In genomic region chr7:83618709-83619108, GRCm38 (mm10) we compare ENCODE assay signal across 30 mouse cellular contexts. TPM values are rescaled to one million over a fixed set of nuclear protein-coding genes. Genes with fewer than 3 reads are reported as not detected.
A peak's percentile ranks its signal among the peaks of the same experiment; 100 is the strongest.
DNase-seq lines count a peak whose midpoint lies in the region; ATAC-seq and TF ChIP-seq lines count a peak whose summit lies in the region.
"Had no signal": no experiment of that assay in that cellular context is flagged by ENCODE, and none has a peak within 500 bp of the region (broad histone marks: within the 10 kb centered on the region; RNA-seq: fewer than 3 reads in every experiment).

No protein-coding gene starts in this region.

- no peak overlapping the region for H3K27ac ChIP-seq in kidney, embryonic 16.5 days (ENCODE audit: low read length)
- H3K27ac ChIP-seq in stomach, postnatal 0 days (replicated peaks): no peak overlapping the region
- H3K27ac ChIP-seq: embryonic facial prominence, embryonic 12.5 days; forebrain, embryonic 15.5 days; gastrocnemius, adult 2 months; heart, adult 2 months; hindbrain, embryonic 13.5 days; liver, embryonic 12.5 days; macrophage; midbrain, embryonic 13.5 days; neural tube, embryonic 13.5 days had no signal

- no peaks in the 10 kb centered on the region for H3K36me3 ChIP-seq in kidney, embryonic 16.5 days (ENCODE audit: insufficient read depth, low read length)
- H3K36me3 ChIP-seq in stomach, postnatal 0 days (ENCODE audit: control insufficient read depth, insufficient read depth, low read length): no peaks in the 10 kb centered on the region
- H3K36me3 ChIP-seq: embryonic facial prominence, embryonic 12.5 days; forebrain, embryonic 15.5 days; G1E; heart, embryonic 12.5 days; hindbrain, embryonic 13.5 days; liver, embryonic 12.5 days; midbrain, embryonic 13.5 days; neural tube, embryonic 13.5 days had no signal

- H3K9me3 ChIP-seq in kidney, embryonic 16.5 days (ENCODE audit: low read length): no peaks in the 10 kb centered on the region
- no peaks in the 10 kb centered on the region for H3K9me3 ChIP-seq in stomach, postnatal 0 days (ENCODE audit: control insufficient read depth, low read length)
- H3K9me3 ChIP-seq: embryonic facial prominence, embryonic 12.5 days; forebrain, embryonic 15.5 days; G1E; heart, embryonic 12.5 days; hindbrain, embryonic 13.5 days; liver, embryonic 12.5 days; midbrain, embryonic 13.5 days; neural tube, embryonic 13.5 days had no signal

- peaks cover 9% of the 10 kb centered on the region; the same call in 1 of the 2 replicates for H3K4me1 ChIP-seq in kidney, embryonic 16.5 days (ENCODE audit: insufficient read depth, low read length)
- H3K4me1 ChIP-seq in stomach, postnatal 0 days (replicated peaks; ENCODE audit: control insufficient read depth, insufficient read depth): no peaks in the 10 kb centered on the region
- H3K4me1 ChIP-seq: forebrain, embryonic 15.5 days; heart, embryonic 12.5 days; hindbrain, embryonic 13.5 days; liver, embryonic 12.5 days; midbrain, embryonic 13.5 days; neural tube, embryonic 13.5 days had no signal

- H3K9ac ChIP-seq in kidney, embryonic 16.5 days (replicated peaks; ENCODE audit: low read length): no peak overlapping the region
- H3K9ac ChIP-seq in stomach, postnatal 0 days (ENCODE audit: low read length): no peak overlapping the region
- H3K9ac ChIP-seq: embryonic facial prominence, embryonic 12.5 days; forebrain, embryonic 15.5 days; heart, embryonic 12.5 days; hindbrain, embryonic 13.5 days; liver, embryonic 12.5 days; midbrain, embryonic 13.5 days; neural tube, embryonic 13.5 days had no signal

- TF ChIP-seq EP300 in stomach, postnatal 0 days (optimal IDR thresholded peaks at IDR 0.05): no peak

- no peak overlapping the region for H3K4me3 ChIP-seq in kidney, embryonic 16.5 days (ENCODE audit: low read length)
- no peak overlapping the region for H3K4me3 ChIP-seq in stomach, postnatal 0 days (ENCODE audit: low read depth, low read length)
- H3K4me3 ChIP-seq: embryonic facial prominence, embryonic 12.5 days; forebrain, embryonic 15.5 days; gastrocnemius, adult 2 months; heart, adult 2 months; heart, embryonic 12.5 days; hindbrain, embryonic 13.5 days; liver, embryonic 12.5 days; midbrain, embryonic 13.5 days; neural tube, embryonic 13.5 days had no signal

- WGBS in kidney, embryonic 16.5 days: 77% methylated on average over 1 of the region's 1 CpGs
- whole genome bisulfite sequencing in stomach, postnatal 0 days: 100% methylated on average over 1 of the region's 1 CpGs

- DNase-seq in kidney, adult 11 months: peak; percentile 58
- no peak for DNase-seq in kidney, postnatal 10 days
- no peak for DNase-seq in stomach, postnatal 0 days (ENCODE audit: low spot score)
- DNase-seq in heart, adult 18-20 months: no peak
- no peak for DNase-seq in testis, postnatal 14 days (ENCODE audit: low spot score)
- DNase-seq: adrenal gland, postnatal 10 days; cerebellum, adult 11 months; cerebellum, adult 9-10 months; cerebellum, postnatal 36 days; gastrocnemius, adult 2 months; gastrocnemius, postnatal 36 days; heart, adult 2 months; heart, postnatal 4 days; layer of hippocampus, postnatal 36 days; left cerebral cortex, postnatal 4 days; lung, adult 18-20 months; right cerebral cortex, postnatal 4 days; thymus, postnatal 14 days had no signal

- no peak overlapping the region for H3K4me2 ChIP-seq in kidney, embryonic 16.5 days (replicated peaks; ENCODE audit: low read depth, low read length)
- no peak overlapping the region for H3K4me2 ChIP-seq in stomach, postnatal 0 days (replicated peaks; ENCODE audit: low read depth)
- H3K4me2 ChIP-seq: embryonic facial prominence, embryonic 12.5 days; forebrain, embryonic 15.5 days; heart, embryonic 12.5 days; hindbrain, embryonic 13.5 days; liver, embryonic 12.5 days; midbrain, embryonic 13.5 days; neural tube, embryonic 13.5 days had no signal

- TF ChIP-seq CTCF in stomach, postnatal 0 days (IDR thresholded peaks at IDR 0.05; ENCODE audit: low read depth): no peak

- ATAC-seq in inflammation-experienced regulatory T-cells, adult 6 months: peak; percentile 23
- ATAC-seq in kidney, embryonic 16.5 days (ENCODE audit: low FRiP score, low TSS enrichment): 0 out of 2 replicates have a peak, but pooled peaks have one; percentile 46
- ATAC-seq in stomach, postnatal 0 days (ENCODE audit: low FRiP score, low TSS enrichment): 0 out of 2 replicates have a peak, but pooled peaks have one; percentile 29
- ATAC-seq: forebrain, embryonic 15.5 days; liver, embryonic 12.5 days; lung, postnatal 0 days; midbrain, embryonic 13.5 days had no signal

- H3K27me3 ChIP-seq in kidney, embryonic 16.5 days (ENCODE audit: insufficient read depth, low read length): no peaks in the 10 kb centered on the region
- H3K27me3 ChIP-seq in stomach, postnatal 0 days (ENCODE audit: control insufficient read depth, insufficient read depth, low read length): no peaks in the 10 kb centered on the region
- H3K27me3 ChIP-seq: embryonic facial prominence, embryonic 12.5 days; forebrain, embryonic 15.5 days; heart, embryonic 12.5 days; hindbrain, embryonic 13.5 days; liver, embryonic 12.5 days; midbrain, embryonic 13.5 days; neural tube, embryonic 13.5 days had no signal

RNA-seq across cellular contexts. Expression of gene Stard5, which starts 13.1 kb away (rescaled TPM):
- 10 to 100 TPM; 25.0 to 41.7 (median 39.5) TPM for polyA plus RNA-seq in inflammation-experienced regulatory T-cells, adult 6 months (2017; shearing (Covaris generic))
- 30.9 and 31.7 TPM in 2 replicates for polyA plus RNA-seq in kidney, embryonic 16.5 days (2015; fragmentation: Nextera tagmentation; extraction: Ambion mirVana)
- 33.8 and 34.1 TPM in 2 replicates for polyA plus RNA-seq in stomach, postnatal 0 days (2015; fragmentation: Nextera tagmentation; extraction: Ambion mirVana)
- 10 to 100 TPM in 1 of 2 experiments, 1 to 10 TPM in 1; 7.5 to 10.9 TPM for total RNA-seq in heart, adult 18-20 months (2021)

RNA-seq across cellular contexts. Expression of gene Tmc3, which starts 34.0 kb away (rescaled TPM):
- 1 to 10 TPM in 1 of 3 experiments, under 1 TPM in 1, not detected in 1; 0.55 to 1.5 TPM for polyA plus RNA-seq in inflammation-experienced regulatory T-cells, adult 6 months (2017; shearing (Covaris generic))
- 1.4 and 2.3 TPM in 2 replicates for polyA plus RNA-seq in kidney, embryonic 16.5 days (2015; fragmentation: Nextera tagmentation; extraction: Ambion mirVana)
- 1.1 and 1.2 TPM in 2 replicates for polyA plus RNA-seq in stomach, postnatal 0 days (2015; fragmentation: Nextera tagmentation; extraction: Ambion mirVana)
- under 1 TPM; 0.10 to 0.17 TPM for total RNA-seq in heart, adult 18-20 months (2021)
- total RNA-seq: gastrocnemius, adult 2 months had no signal
- polyA plus RNA-seq: G1E, macrophage had no signal
